Mouse (Mus musculus) C2C12 (cell line): ENCODE results near the gene Arap2. TPM values are rescaled to one million over a fixed set of nuclear protein-coding genes. Genes with fewer than 3 reads are reported as not detected.

Experiments
- H3K27me3 ChIP-seq: one replicate; pipeline ENCODE4 v1.6.1; 2011; ENCODE audit not compliant: control insufficient read depth, insufficient read depth, insufficient read length
- H3K36me3 ChIP-seq: one replicate; pipeline ENCODE4 v1.6.1; 2011; ENCODE audit not compliant: control insufficient read depth, insufficient read depth
- H3K4me3 ChIP-seq: one replicate; pipeline ENCODE4 v1.5.1; 2011; ENCODE audit warnings: mild to moderate bottlenecking, control low read depth; ENCODE audit not compliant: poor library complexity, insufficient read depth, severe bottlenecking
- H3K79me2 ChIP-seq: one replicate; pipeline ENCODE4 v1.6.1; 2011; ENCODE audit not compliant: control insufficient read depth, insufficient read depth
- H3K79me3 ChIP-seq: one replicate; pipeline ENCODE4 v1.6.1; 2011; ENCODE audit warnings: low read depth, control low read depth
- H3ac ChIP-seq: one replicate; pipeline ENCODE3; 2011; ENCODE audit warnings: low read depth; ENCODE audit not compliant: control insufficient read depth, insufficient read length
- CEBPB ChIP-seq: IDR thresholded peaks from one replicate; pipeline ENCODE4 v1.6.1; 2011; ENCODE audit warnings: low read depth, mild to moderate bottlenecking, control low read depth, moderate library complexity
- CTCF ChIP-seq: IDR thresholded peaks from one replicate; pipeline ENCODE4 v1.5.1; 2011; ENCODE audit not compliant: control insufficient read depth, insufficient read depth, insufficient read length
- FOSL1 ChIP-seq: IDR thresholded peaks from one replicate; pipeline ENCODE4 v1.8.0; 2011; ENCODE audit warnings: mild to moderate bottlenecking, low read length; ENCODE audit not compliant: poor library complexity, insufficient read depth, severe bottlenecking
- MAX ChIP-seq: IDR thresholded peaks from one replicate; pipeline ENCODE4 v1.6.1; 2011; ENCODE audit warnings: mild to moderate bottlenecking, control low read depth
- MYOD1 ChIP-seq: IDR thresholded peaks from one replicate; pipeline ENCODE4 v1.6.1; 2011; ENCODE audit warnings: low read depth; ENCODE audit not compliant: control insufficient read depth, insufficient read length
- MYOG ChIP-seq: IDR thresholded peaks from one replicate; pipeline ENCODE4 v1.6.1; 2011; ENCODE audit not compliant: control insufficient read depth, insufficient read length; ENCODE audit errors: extremely low read depth
- USF1 ChIP-seq: IDR thresholded peaks from one replicate; pipeline ENCODE4 v1.6.1; 2011; ENCODE audit warnings: low read depth, mild to moderate bottlenecking, control low read depth, moderate library complexity
- polyA plus RNA-seq: library from polyadenylated mRNA; unstranded; fragments of >200 nt; fragmentation: generic; extraction: Trizol; gene quantifications from one replicate; pipeline ENCODE4 v1.2.1, GENCODE M21; 2012; ENCODE audit warnings: missing spikeins

Arap2 gene
- polyA plus RNA-seq, 1 experiment, result 0.51 TPM

DNA sequence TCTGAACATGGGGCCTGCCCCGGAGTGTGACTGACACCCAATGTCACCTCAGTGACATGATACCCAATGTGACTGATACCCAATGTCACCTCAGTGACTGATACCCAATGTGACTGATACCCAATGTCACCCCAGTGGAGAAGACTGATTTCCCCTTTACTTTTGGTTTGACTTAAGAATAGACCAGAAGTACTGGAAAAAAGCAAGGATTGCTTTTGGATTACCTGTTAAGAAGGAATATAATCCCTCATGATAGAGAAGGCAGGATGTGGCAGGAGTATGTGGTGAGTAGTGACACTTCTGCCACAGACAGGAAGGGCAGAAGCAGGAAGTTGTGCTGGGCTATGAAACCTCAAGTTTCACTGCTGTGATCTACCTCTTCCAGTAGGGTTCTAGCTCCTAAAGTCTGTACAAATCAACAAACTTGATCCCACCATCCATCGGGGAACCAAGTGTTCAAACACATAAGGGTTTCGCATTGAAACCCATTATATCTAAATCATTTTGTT lies 191.6 kb downstream of the Arap2 start:
- Histone ChIP-seq H3K4me3 (no peak overlapping the region), H3K36me3 (no peaks in the 10 kb centered on the region), H3K79me2 (no peaks in the 10 kb centered on the region), H3ac (no peak overlapping the region), H3K79me3 (no peaks in the 10 kb centered on the region), H3K27me3 (no peaks in the 10 kb centered on the region)
- no peak for TF ChIP-seq MYOD1
- TF ChIP-seq FOSL1, result no peak
- TF ChIP-seq MAX, result no peak
- TF ChIP-seq CEBPB, result no peak
- no peak for TF ChIP-seq MYOG
- no peak for TF ChIP-seq USF1
- no peak for TF ChIP-seq CTCF

Other genes with a start within 250 kb of the Arap2 start
- not detected for gene Dthd1, start 47.7 kb upstream of the Arap2 start, polyA plus RNA-seq